Mouse (Mus musculus): ENCODE data around the gene Tbkbp1.
"Not testable (repeated sequence)": the region's sequence is repeated elsewhere in the genome, so short reads cannot be mapped to it uniquely, and the experiment has no call there.

Tbkbp1 gene

GRCm38 (mm10) chr11:97151343-97151801 lies at the start of gene Tbkbp1:
TSS of gene Tbkbp1 (minus strand) at chr11:97151495.
- no peak for DNase-seq (ENCODE audit: low spot score)

GRCm38 (mm10) chr11:97199519-97199918 lies 48.2 kb upstream of the Tbkbp1 start:
- no peak for DNase-seq (ENCODE audit: low spot score)

GRCm38 (mm10) chr11:97198601-97199000 lies 47.3 kb upstream of the Tbkbp1 start:
- DNase-seq (ENCODE audit: low spot score): no peak

GRCm38 (mm10) chr11:97197021-97197420 lies 45.7 kb upstream of the Tbkbp1 start:
- no peak for DNase-seq (ENCODE audit: low spot score)

- DNase-seq (ENCODE audit: low spot score): no peak
These were observed 45.2 kb upstream of the Tbkbp1 start for GRCm38 (mm10) chr11:97196541-97196940.

- DNase-seq (ENCODE audit: low spot score): no peak
These were observed 41.3 kb upstream of the Tbkbp1 start for GRCm38 (mm10) chr11:97192621-97192951.

GRCm38 (mm10) chr11:97191915-97192620 lies 40.8 kb upstream of the Tbkbp1 start:
- DNase-seq (ENCODE audit: low spot score): no peak

GRCm38 (mm10) chr11:97190992-97191391 lies 39.7 kb upstream of the Tbkbp1 start:
- no peak for DNase-seq (ENCODE audit: low spot score)

GRCm38 (mm10) chr11:97189645-97190044 lies 38.4 kb upstream of the Tbkbp1 start:
- DNase-seq (ENCODE audit: low spot score): not testable (repeated sequence)

GRCm38 (mm10) chr11:97189231-97189630 lies 37.9 kb upstream of the Tbkbp1 start:
- no peak for DNase-seq (ENCODE audit: low spot score)

- no peak for DNase-seq (ENCODE audit: low spot score)
These were observed 37.3 kb upstream of the Tbkbp1 start for GRCm38 (mm10) chr11:97188643-97188955.

- DNase-seq (ENCODE audit: low spot score): peak; percentile 92
These were observed 36.7 kb upstream of the Tbkbp1 start, which contains the start of gene Kpnb1 for GRCm38 (mm10) chr11:97187764-97188642. TSS of gene Kpnb1 (minus strand) at chr11:97187881.

GRCm38 (mm10) chr11:97186947-97187763 lies 35.9 kb upstream of the Tbkbp1 start:
- peak; percentile 87 for DNase-seq (ENCODE audit: low spot score)

- no peak for DNase-seq (ENCODE audit: low spot score)
These were observed 34.7 kb upstream of the Tbkbp1 start for GRCm38 (mm10) chr11:97185704-97186614.

GRCm38 (mm10) chr11:97184875-97185274 lies 33.6 kb upstream of the Tbkbp1 start:
- no peak for DNase-seq (ENCODE audit: low spot score)

- DNase-seq (ENCODE audit: low spot score): no peak
These were observed 31.2 kb upstream of the Tbkbp1 start for GRCm38 (mm10) chr11:97182446-97182845.

- no peak for DNase-seq (ENCODE audit: low spot score)
These were observed 29.8 kb upstream of the Tbkbp1 start for GRCm38 (mm10) chr11:97181061-97181460.

GRCm38 (mm10) chr11:97178198-97178597 lies 26.9 kb upstream of the Tbkbp1 start:
- DNase-seq (ENCODE audit: low spot score): no peak

- no peak for DNase-seq (ENCODE audit: low spot score)
These were observed 25.6 kb upstream of the Tbkbp1 start for GRCm38 (mm10) chr11:97176851-97177250.

- DNase-seq (ENCODE audit: low spot score): no peak
These were observed 24.2 kb upstream of the Tbkbp1 start for GRCm38 (mm10) chr11:97175499-97175898.

GRCm38 (mm10) chr11:97160341-97160740 lies 9.0 kb upstream of the Tbkbp1 start:
- no peak for DNase-seq (ENCODE audit: low spot score)
